Mouse (Mus musculus): ENCODE measurements around the gene Ptch1.

DNA sequence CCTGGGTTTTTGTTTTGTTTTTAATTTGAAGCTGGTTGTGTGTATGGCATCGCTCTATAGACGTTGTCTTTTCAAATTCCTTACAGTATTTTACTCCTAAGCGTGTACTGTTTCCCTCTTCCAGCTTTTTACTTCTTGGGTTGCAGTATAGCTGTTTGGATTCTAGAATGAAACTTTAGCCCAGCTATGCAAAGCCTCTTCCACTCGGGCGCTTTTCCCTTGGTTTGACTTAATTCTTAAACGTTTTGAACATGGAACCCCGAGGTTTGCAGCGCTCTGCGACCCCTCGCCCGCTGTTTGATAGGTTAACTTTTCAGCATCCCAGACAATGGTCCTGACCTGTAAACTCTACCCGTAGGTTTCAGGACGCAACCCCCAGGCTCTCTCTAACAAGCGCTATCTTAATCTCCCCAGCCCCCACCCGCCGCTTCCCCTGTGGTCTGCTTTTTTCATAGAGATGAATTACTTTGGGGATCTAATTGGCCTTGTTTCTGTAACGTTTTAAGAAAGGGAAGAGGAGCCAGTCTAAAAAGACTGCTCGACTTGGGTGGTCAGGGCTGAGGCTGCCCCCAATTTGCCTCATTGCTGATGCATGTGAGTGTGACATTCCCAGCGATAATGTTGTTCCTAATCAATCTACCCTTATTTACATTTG is 4.5 kb downstream of the Ptch1 start:
- TF ChIP-seq CTCF (IDR thresholded peaks at IDR 0.05; ENCODE audit: low read depth) = no peak
- no peak for TF ChIP-seq EP300 (IDR thresholded peaks at IDR 0.05; ENCODE audit: low read depth)

Measured in liver, postnatal 0 days (tissue).